Mouse (Mus musculus): ENCODE results near the gene Sun3. TPM values are rescaled to one million over a fixed set of nuclear protein-coding genes. Genes with fewer than 3 reads are reported as not detected.

Sun3 gene
- total and polyA plus RNA-seq, 3 experiments = 0.23 to 2.6 (median 2.1) TPM

GRCm38 (mm10) chr11:9051895-9052294 lies 3.1 kb upstream of the Sun3 start:
- Histone ChIP-seq H3K9ac (ENCODE audit: low read depth, low read length) (no peak overlapping the region), H3K36me3 (ENCODE audit: control insufficient read depth, insufficient read depth, low read length) (no peaks in the 10 kb centered on the region), H3K27me3 (ENCODE audit: control insufficient read depth, insufficient read depth, low read length) (0 out of 2 replicates have a peak, but pooled peaks cover 1% of the 10 kb centered on the region), H3K79me2 (replicated peaks; ENCODE audit: control insufficient read depth, insufficient read depth, low read length) (no peaks in the 10 kb centered on the region), H3K4me3 (no peak overlapping the region), H3K27ac (no peak overlapping the region), H3K4me1 (ENCODE audit: control insufficient read depth, insufficient read depth, low read length) (0 out of 2 replicates have a peak, but pooled peaks cover 2% of the 10 kb centered on the region)
- TF ChIP-seq POLR2A (IDR thresholded peaks at IDR 0.05; ENCODE audit: insufficient read depth, low read depth, low read length) (no peak), EP300 (IDR thresholded peaks at IDR 0.05; ENCODE audit: insufficient read depth, low read depth, low read length) (no peak), CTCF (IDR thresholded peaks at IDR 0.05) (no peak)
- no peak for DNase-seq
- intact Hi-C loops (cut with DNase I) = no loop called here
- 59% methylated on average over 2 of the region's 2 CpGs for WGBS

GRCm38 (mm10) chr11:9050241-9050640 lies 1.4 kb upstream of the Sun3 start:
- Histone ChIP-seq H3K79me2 (replicated peaks; ENCODE audit: control insufficient read depth, insufficient read depth, low read length) (no peaks in the 10 kb centered on the region), H3K9ac (ENCODE audit: low read depth, low read length) (no peak overlapping the region), H3K4me1 (ENCODE audit: control insufficient read depth, insufficient read depth, low read length) (0 out of 2 replicates have a peak, but pooled peaks cover 2% of the 10 kb centered on the region), H3K27me3 (ENCODE audit: control insufficient read depth, insufficient read depth, low read length) (0 out of 2 replicates have a peak, but pooled peaks cover 1% of the 10 kb centered on the region), H3K4me3 (no peak overlapping the region), H3K36me3 (ENCODE audit: control insufficient read depth, insufficient read depth, low read length) (no peaks in the 10 kb centered on the region), H3K27ac (no peak overlapping the region)
- TF ChIP-seq EP300 (IDR thresholded peaks at IDR 0.05; ENCODE audit: insufficient read depth, low read depth, low read length) (no peak), CTCF (IDR thresholded peaks at IDR 0.05) (no peak), POLR2A (IDR thresholded peaks at IDR 0.05; ENCODE audit: insufficient read depth, low read depth, low read length) (no peak)
- no peak for DNase-seq
- WGBS = 76% methylated on average over 4 of the region's 4 CpGs
- intact Hi-C loops (cut with DNase I) = no loop called here

GRCm38 (mm10) chr11:9048011-9048702 lies 634 bp downstream of the Sun3 start, which contains the start of gene Gm11992:
Gm11992 (plus strand) TSS chr11:9048594.
- TF ChIP-seq POLR2A (IDR thresholded peaks at IDR 0.05; ENCODE audit: insufficient read depth, low read depth, low read length) = no peak
- TF ChIP-seq EP300 (IDR thresholded peaks at IDR 0.05; ENCODE audit: insufficient read depth, low read depth, low read length) = 0 out of 2 replicates have a peak, but pooled peaks have one; percentile 27
- no peak for TF ChIP-seq CTCF (IDR thresholded peaks at IDR 0.05)
- WGBS = 3% methylated on average over 21 of the region's 21 CpGs
- DNase-seq = peak; percentile 77 to 85
- intact Hi-C loops (cut with DNase I) = loop anchor here (2.0 to 5.0 kb wide), 2 partner anchors 36 to 67 kb away; partner anchors contain the start of gene Hus1
- no peaks in the 10 kb centered on the region for H3K36me3 ChIP-seq (ENCODE audit: control insufficient read depth, insufficient read depth, low read length)
- H3K4me3 ChIP-seq = peak within 1 kb of the TSS; percentile 51
- H3K27ac ChIP-seq = peak within 1 kb of the TSS; percentile 64
- H3K4me1 ChIP-seq (ENCODE audit: control insufficient read depth, insufficient read depth, low read length) = 0 out of 2 replicates have a peak, but pooled peaks cover 2% of the 10 kb centered on the region
- no peaks in the 10 kb centered on the region for H3K79me2 ChIP-seq (replicated peaks; ENCODE audit: control insufficient read depth, insufficient read depth, low read length)
- H3K9ac ChIP-seq (ENCODE audit: low read depth, low read length) = peak within 1 kb of the TSS; percentile 41
- H3K27me3 ChIP-seq (ENCODE audit: control insufficient read depth, insufficient read depth, low read length) = 0 out of 2 replicates have a peak, but pooled peaks cover 1% of the 10 kb centered on the region

- peak overlapping the region; percentile 30; the same call in 1 of the 2 replicates for H3K4me3 ChIP-seq
- peak in 1 of 2 experiments; percentile 29 for DNase-seq
- TF ChIP-seq EP300 (IDR thresholded peaks at IDR 0.05; ENCODE audit: insufficient read depth, low read depth, low read length) (no peak), POLR2A (IDR thresholded peaks at IDR 0.05; ENCODE audit: insufficient read depth, low read depth, low read length) (no peak), CTCF (IDR thresholded peaks at IDR 0.05) (no peak)
- H3K79me2 ChIP-seq (replicated peaks; ENCODE audit: control insufficient read depth, insufficient read depth, low read length) = no peaks in the 10 kb centered on the region
- 0 out of 2 replicates have a peak, but pooled peaks cover 2% of the 10 kb centered on the region for H3K4me1 ChIP-seq (ENCODE audit: control insufficient read depth, insufficient read depth, low read length)
- H3K27ac ChIP-seq = peak overlapping the region; percentile 67
- 0 out of 2 replicates have a peak, but pooled peaks cover 1% of the 10 kb centered on the region for H3K27me3 ChIP-seq (ENCODE audit: control insufficient read depth, insufficient read depth, low read length)
- no peaks in the 10 kb centered on the region for H3K36me3 ChIP-seq (ENCODE audit: control insufficient read depth, insufficient read depth, low read length)
- intact Hi-C loops (cut with DNase I) = loop anchor here (5.0 kb wide), 1 partner anchor 35 kb away; the partner anchor contains the start of gene Hus1
- 45% methylated on average over 5 of the region's 5 CpGs for WGBS
- no peak overlapping the region for H3K9ac ChIP-seq (ENCODE audit: low read depth, low read length)
These were observed 1.7 kb downstream of the Sun3 start for GRCm38 (mm10) chr11:9047044-9047443.

GRCm38 (mm10) chr11:9046546-9046945 lies 2.2 kb downstream of the Sun3 start:
- 0 out of 2 replicates have a peak, but pooled peaks cover 2% of the 10 kb centered on the region for H3K4me1 ChIP-seq (ENCODE audit: control insufficient read depth, insufficient read depth, low read length)
- no peak for DNase-seq
- 0 out of 2 replicates have a peak, but pooled peaks cover 1% of the 10 kb centered on the region for H3K27me3 ChIP-seq (ENCODE audit: control insufficient read depth, insufficient read depth, low read length)
- no peak for TF ChIP-seq POLR2A (IDR thresholded peaks at IDR 0.05; ENCODE audit: insufficient read depth, low read depth, low read length)
- TF ChIP-seq CTCF (IDR thresholded peaks at IDR 0.05) = 0 out of 2 replicates have a peak, but pooled peaks have one; percentile 10
- no peaks in the 10 kb centered on the region for H3K36me3 ChIP-seq (ENCODE audit: control insufficient read depth, insufficient read depth, low read length)
- WGBS = 67% methylated on average over 2 of the region's 2 CpGs
- peak overlapping the region; percentile 67 for H3K27ac ChIP-seq
- H3K4me3 ChIP-seq = peak overlapping the region; percentile 30; the same call in 1 of the 2 replicates
- no peak overlapping the region for H3K9ac ChIP-seq (ENCODE audit: low read depth, low read length)
- intact Hi-C loops (cut with DNase I) = loop anchor here (5.0 kb wide), 1 partner anchor 34 kb away; the partner anchor contains the start of gene Hus1
- H3K79me2 ChIP-seq (replicated peaks; ENCODE audit: control insufficient read depth, insufficient read depth, low read length) = no peaks in the 10 kb centered on the region

GRCm38 (mm10) chr11:9031530-9031929 lies 17.3 kb downstream of the Sun3 start:
- H3K27me3 ChIP-seq (ENCODE audit: control insufficient read depth, insufficient read depth, low read length) = no peaks in the 10 kb centered on the region
- H3K9ac ChIP-seq (ENCODE audit: low read depth, low read length) = no peak overlapping the region
- no peak overlapping the region for H3K4me3 ChIP-seq
- no peaks in the 10 kb centered on the region for H3K4me1 ChIP-seq (ENCODE audit: control insufficient read depth, insufficient read depth, low read length)
- TF ChIP-seq POLR2A (IDR thresholded peaks at IDR 0.05; ENCODE audit: insufficient read depth, low read depth, low read length) = no peak
- no peak for TF ChIP-seq CTCF (IDR thresholded peaks at IDR 0.05)
- TF ChIP-seq EP300 (IDR thresholded peaks at IDR 0.05; ENCODE audit: insufficient read depth, low read depth, low read length) = no peak
- no peak overlapping the region for H3K27ac ChIP-seq
- no peaks in the 10 kb centered on the region for H3K36me3 ChIP-seq (ENCODE audit: control insufficient read depth, insufficient read depth, low read length)
- 67% methylated on average over 2 of the region's 2 CpGs for WGBS
- no peaks in the 10 kb centered on the region for H3K79me2 ChIP-seq (replicated peaks; ENCODE audit: control insufficient read depth, insufficient read depth, low read length)
- intact Hi-C loops (cut with DNase I) = no loop called here
- no peak for DNase-seq

Measured in heart, adult 2 months (tissue).